Mouse (Mus musculus): ENCODE data around the gene Crmp1.
A peak's percentile ranks its signal among the peaks of the same experiment; 100 is the strongest.

Gene Crmp1

DNA sequence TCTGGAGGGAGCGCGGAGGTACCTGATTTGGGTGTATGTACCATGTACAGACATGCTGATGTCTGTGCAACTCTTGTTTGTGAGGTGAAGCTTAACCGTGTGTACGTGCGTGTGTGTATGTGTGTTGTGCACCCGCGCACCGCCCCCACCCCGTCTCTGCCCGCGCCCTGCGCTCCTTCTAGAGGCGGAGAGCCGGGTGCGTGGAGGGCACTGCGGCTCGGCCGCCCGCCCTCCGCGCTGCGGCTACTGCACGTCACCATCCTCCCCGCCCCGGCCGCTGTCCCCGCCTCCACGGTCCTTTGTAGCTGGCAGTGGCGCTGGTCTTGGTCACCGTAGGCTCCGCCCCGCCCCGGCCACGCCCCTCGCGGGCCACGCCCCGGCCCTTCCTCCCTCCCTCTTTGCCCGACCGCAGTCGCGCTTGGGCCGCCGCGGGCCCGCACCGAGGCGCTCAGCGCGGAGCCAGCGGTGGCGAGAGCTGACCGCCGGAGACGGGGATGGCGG lies at the start of gene Crmp1:
TSS of gene Crmp1 (plus strand) at position 290 of the 501 bp plus-strand sequence.
- DNase-seq (ENCODE audit: low spot score) = peak; percentile 57

DNA sequence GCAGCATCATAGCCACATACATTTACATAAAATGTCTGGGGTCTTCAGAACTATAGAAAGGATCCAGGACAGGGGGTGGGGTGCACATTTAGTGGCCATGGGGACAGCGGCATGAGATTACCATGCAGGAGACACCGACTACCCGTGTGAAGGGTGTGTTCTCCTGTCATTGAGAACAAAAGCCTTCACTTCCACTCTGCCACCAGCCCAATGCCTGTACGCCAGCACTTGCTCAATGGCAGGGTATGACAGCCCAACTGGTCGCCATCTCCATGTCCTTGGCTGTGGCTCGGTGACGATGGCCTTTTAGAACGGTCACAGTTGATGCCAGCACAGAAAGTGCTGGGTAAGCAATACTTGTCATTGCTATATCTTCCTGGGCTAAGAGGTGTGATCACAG lies 45.5 kb upstream of the Crmp1 start:
- DNase-seq (ENCODE audit: low spot score) = no peak

DNA sequence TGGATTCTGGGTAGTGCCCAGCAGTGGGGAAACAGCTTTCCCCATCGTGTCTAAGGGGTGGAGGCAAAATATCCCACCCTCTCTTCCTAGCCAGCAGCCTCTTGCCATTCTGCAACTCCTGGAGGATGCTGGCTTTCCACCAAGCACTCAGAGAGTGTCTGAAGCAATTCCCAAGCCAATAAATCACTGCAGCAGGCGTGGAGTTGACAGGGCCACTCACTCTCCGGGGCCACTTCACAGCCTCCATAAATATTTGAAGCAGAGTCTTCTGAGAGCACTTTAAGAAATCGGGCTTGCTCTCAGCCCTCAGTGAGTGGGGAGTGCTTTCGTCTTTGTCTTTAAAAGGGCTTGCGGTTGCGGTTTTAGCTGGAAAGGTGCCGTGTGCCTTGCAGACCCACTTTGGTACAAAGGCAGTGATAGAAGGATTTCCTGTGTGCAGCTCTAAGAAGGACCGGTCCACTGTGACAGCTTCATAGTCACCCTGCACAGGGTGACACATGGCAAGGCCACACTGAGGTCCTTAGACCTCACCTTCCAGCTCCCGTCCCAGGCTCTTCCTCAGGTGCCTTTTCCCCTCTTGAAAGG lies 45.0 kb upstream of the Crmp1 start:
- DNase-seq (ENCODE audit: low spot score) = no peak

DNA sequence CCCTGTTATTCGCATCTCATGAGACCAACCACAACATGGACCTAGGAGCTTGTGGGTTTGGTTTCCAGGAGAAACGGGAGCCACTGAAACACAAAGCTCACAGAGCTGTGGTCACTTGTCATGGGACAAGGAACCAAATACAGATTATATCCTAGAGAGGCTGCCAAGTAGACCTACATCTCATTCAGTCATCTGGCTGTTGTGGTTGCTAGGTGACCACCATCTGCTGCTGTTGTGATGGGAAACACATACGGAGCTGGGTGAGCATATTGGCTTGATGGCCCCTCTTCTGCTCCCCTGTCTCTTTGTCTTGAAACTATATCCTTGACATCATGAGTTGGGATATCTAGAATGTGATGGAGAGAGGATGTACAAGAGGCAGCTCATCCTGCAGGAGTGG lies 44.3 kb upstream of the Crmp1 start:
- DNase-seq (ENCODE audit: low spot score) = no peak

DNA sequence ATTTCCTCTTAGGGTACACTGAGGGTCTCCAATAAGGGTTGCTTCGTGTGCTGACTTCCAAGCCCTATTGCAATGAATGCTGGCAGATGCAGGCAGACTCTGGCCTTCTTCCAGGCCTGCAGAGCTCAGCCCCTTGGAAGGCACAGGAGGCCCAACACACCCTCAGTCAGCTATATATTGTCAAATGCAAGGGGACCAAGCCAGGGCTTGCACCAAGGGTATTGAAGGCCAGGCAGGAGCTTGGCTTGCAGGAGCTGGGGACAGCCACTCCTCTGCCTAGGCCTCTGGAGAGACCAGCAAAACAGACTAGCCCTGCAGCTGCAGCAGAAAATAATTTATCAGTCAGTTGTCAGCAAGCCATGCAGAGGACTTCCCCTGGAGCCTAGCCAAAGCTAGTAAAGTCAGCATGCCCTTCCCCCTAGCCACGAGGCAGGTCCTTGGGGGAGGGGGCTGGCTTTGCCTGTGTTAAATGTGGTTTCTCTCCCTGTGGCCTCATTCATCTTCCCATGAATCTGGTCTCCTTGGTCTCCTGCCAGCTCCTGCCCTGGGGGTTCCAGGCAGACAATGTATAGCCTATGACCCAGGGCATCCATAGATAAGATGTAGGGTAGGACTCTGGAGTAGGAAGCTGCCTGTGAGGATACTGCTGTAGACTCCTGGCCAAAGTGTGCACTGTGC lies 43.6 kb upstream of the Crmp1 start:
- DNase-seq (ENCODE audit: low spot score) = no peak

DNA sequence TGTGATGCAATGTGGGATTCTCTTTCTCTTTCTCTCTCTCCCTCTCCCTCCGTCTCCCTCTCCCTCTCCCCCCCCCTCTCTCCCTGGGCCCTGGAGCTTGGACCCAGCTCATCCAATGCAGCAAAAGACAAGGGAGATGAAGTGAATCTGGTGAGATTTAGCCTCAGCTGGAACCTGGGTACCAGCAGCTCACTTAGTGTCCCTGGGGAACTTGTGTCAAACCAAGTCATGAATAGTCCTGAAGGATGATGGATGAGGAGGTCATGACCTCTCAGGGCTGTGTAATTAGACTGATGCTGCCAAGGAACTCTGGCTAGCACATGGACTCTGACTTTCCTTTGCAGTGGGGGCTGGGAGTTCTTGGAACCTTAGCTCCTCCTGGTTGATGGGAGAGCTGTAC lies 39.5 kb upstream of the Crmp1 start:
- DNase-seq (ENCODE audit: low spot score) = no peak

DNA sequence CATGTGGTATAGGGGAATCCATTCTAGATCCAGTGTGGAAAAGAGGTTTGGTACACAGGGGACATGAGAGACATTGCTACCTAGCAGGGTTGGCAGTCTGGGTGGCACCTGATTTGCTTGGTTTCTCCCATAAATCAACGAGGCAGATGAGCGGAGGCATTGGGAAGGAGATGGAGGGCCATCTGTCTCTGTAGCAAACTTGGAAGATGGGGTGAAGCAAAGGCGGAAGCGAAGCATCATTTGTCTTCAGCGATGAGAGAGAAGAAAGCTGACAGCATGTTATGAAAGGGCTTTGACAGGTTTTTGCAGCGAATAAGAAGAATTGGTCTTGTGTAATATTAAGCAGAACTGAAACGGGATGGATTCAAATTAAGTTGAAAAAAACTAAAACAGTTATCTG lies 36.9 kb upstream of the Crmp1 start:
- no peak for DNase-seq (ENCODE audit: low spot score)

DNA sequence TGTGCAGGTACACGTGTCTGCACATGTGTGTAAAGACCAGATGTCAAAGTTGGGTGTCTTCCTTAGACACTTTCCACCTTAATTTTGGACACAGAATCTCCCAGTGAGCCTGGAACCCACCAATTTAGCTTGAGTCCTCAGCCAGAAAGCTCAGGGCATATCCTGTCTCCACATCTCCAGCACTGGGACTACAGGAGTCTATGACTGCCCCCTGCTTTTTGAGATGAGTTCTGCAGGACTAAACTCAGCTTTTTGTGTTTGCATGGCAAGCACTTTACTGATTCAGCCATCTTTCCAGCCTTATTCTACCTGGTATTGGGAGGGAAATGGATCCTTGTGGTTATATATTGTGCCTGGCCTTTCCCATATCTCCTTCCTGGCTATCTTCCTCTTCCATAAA lies 36.3 kb upstream of the Crmp1 start:
- DNase-seq (ENCODE audit: low spot score) = no peak

DNA sequence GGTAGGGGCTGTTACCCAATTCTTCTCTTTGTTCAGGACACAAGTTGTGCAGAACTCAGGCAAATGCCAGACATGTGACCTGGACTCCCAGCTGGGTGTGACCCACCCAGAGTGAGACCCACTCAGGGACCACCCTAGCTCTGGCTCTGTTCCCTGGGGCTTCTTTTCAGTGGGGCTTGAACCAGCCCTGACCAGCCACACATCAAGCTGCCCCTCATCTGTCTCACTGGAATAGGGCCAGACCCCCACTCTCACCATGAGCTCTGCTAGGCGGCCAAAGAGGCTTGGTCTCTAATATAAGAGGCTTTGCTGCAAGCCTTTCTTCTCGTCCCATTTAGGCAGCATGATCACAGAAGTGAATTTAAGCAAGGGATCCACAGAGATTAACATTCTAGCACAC lies 35.4 kb upstream of the Crmp1 start:
- no peak for DNase-seq (ENCODE audit: low spot score)

DNA sequence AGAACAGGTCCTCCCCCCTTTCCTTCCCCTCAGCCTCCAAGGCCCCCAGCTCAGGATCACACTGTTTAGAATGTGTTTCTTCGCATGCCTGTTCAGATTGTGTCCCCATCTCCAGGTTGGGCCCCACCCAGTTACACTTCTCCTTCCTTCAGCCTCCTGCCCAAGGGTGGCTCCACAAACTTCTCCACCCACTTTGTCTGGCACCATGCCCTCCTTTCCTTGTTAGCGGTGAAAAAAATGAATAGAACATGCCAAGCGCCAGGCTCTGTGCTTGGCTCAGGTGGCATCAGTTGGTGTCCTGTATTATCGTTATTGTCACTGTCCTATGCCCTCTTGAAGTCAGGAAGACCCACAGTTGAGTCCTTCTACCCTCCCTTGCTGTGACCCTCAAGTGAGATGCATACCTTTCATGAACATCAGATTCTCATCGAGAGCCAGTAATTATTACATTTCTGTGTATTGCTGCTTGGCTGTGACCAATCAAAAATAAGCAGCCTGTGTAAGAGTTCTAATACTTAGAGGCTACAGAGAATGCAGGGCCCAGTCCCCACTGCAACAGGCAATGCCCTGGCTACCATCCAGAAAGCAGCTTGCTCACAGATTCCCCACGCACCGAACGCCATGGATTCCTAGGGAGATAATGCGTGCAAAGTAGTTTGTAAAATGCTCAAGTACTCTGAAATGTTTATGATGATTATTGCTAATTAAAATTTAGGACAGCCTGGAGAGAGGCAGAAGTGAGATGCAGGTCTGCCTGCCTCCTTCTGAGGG lies 28.6 kb upstream of the Crmp1 start:
- DNase-seq (ENCODE audit: low spot score) = no peak

DNA sequence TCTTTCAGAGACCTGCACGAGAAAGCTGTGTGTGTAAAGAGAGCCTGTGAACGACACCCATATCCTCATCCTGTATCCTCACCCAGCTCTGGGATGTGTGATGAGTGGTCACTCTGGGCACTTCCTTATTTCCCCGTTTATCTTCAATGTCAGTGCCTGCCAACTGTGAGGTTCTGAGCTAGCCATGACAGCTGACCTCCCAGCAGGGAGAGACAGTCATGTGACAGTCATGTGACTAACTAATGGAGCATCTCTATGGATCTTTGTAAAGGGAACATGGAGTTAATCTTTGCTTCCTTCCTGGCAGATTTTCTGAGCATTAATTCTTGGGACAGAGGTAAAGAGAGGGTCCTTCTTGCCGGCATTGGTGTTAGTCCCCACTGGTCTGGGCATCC lies 28.0 kb upstream of the Crmp1 start:
- no peak for DNase-seq (ENCODE audit: low spot score)

DNA sequence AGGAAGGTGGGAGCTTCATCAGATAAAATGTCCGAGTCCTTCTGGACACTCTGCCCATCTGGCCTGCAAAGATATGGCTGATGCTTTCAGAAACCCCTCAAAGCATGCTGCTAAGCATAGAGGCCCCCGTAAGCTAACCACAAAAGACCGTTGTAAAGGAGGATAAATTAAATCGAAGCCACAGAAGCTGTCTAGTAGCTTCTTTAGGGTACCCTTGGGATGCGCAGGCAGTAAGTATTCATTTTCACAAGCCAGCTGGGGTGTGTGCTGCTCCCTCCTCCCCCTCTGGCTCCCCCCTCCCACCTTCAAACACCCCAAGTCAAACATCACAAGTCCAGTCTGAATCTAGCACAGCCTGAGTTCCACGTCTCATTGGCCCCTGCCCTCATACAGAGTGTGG lies 27.1 kb upstream of the Crmp1 start:
- no peak for DNase-seq (ENCODE audit: low spot score)

DNA sequence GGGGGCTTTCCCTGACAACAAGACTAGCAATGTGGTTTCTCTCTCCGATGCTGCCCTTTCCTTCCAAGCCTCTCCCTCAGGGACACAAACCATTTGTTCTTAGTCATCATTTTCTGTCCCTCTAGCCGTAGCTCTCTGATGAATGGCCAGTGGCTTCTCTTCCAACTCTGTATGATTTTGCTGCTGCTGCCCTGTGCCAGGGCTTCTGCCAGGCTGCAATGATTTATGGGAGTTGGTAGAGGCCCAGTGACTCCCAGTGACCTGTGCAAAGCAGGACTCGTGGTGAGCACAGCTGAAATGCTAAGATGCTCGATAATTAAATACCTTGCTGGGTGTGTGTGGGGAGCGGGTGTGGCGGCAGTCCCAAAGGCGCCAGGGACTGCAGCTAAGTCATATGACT lies 26.5 kb upstream of the Crmp1 start:
- DNase-seq (ENCODE audit: low spot score) = no peak

DNA sequence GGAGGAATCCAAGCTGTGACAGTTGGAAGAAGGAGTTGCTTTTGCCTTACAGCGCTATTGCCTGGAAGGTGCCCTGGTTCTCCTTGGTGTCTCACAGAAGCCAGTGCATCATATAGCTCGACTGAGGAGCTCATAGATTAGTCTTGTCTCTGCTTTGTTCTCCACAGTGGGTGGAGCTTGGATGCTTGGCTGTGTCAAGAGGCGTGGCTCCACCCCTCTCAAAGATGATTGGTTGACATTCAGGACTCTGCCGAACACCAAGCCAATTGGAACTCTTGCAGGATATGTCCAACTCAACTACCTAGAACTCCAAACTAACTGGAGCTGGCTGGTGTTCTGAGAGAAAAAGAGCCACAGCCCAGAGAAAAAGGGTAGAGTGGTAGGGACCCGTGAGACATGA lies 22.1 kb upstream of the Crmp1 start:
- no peak for DNase-seq (ENCODE audit: low spot score)

DNA sequence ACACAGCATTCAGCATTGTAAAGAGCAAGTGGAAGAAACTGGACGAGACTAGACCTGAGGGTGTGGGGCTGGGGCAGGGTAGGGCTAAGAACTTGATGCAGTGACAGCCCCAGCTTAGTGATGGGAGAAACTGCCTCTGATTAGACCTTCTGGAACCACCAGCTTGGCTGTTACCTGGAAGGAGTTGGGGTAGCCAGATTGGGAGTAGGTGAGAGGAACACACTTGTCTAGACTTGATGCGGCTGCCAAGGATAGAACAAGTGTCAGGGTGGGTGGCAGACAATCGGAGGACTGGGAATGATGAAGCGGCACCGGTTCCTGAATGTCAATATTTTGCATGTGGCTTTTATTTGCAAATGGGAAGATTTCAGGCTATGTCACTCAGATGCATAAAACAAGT lies 21.2 kb upstream of the Crmp1 start:
- no peak for DNase-seq (ENCODE audit: low spot score)

DNA sequence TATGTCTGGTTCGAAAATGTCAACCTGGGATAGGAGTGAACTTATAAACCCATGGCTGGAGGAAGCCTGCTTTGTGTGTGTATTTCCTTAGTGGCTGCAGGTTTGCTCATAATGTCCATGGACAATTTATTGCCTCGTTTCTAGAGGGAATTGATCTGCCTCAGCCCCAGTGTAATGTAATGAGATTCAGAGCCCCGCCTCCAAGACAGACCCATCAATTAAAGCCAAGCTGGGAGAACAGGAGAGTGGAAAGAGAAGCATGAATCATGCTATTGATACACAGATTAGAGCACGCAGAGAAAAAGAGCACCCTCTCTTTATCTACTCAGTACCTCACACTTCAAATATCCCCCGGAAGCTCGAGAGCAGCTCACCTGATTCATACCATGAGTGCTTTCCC lies 20.2 kb upstream of the Crmp1 start:
- no peak for DNase-seq (ENCODE audit: low spot score)

DNA sequence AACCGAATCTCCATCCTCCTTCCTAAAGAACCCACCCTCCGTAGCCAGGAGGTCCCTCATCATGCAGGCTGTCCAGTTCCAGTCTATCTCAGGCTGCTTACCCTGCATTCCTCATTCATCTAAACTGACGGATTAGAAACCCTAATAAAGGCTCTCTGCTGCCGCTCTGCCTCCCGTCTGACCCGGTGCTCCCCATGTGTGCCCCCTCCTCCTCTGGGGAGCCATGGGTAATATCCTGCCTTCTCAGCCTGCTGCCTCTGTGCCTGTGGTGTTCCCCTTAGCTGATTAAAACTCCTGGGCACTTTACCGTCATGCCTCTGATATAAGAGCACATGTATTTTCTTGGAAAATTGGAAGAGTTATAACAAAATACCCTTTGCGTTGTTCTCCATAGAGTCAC lies 19.4 kb upstream of the Crmp1 start:
- no peak for DNase-seq (ENCODE audit: low spot score)

DNA sequence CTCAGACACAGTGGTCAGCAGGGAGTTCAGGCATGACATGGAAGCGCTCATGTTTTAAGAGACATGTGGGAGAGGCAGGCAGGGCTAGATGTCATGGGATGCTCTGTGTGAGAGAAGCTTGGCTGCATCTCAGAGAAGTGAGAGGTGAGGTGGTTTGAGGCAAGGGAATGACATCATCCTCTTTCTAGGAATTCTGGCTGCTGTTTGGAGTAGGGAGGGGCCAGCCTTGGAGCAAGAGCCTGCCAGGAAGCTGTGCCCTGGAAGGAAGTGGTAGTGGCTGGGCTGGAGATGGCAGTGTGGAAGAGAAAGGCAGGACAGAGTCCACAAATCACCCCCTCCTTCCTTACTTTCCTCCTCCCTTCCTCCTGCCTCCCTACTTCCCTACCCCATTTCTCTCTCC lies 16.0 kb upstream of the Crmp1 start:
- no peak for DNase-seq (ENCODE audit: low spot score)

DNA sequence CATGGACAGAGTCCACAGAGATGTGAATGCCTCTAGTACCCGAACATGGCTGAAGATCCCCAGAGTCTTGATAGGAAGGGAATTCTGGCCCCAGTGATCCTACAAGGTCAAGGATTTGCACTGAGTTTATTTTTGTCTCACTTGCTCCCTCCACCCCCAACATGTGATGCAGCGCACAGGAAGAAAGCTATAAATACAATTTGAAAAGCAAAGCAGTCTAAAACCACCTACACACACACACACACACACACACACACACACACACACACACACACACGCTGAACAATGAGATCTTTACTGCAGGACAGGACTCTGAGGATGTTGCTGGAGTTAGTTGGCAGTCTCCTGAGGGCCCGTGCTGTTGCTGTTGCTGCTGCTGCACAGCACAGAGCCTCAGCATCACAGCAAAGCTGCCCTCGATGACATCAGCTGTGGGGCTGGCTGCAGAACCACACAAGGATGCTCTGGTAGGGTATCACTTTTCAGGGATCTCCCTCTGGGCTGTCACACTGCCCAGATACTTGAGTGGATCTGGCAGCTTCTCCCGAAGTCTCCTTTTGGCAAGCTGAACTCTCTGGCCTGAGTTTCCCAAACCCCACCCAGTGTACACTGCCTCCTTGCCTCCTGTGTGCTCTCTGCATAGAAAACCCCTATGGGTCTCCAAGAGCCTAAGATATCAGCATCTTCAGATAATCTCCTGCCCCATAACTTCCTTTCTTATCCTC lies 13.6 kb upstream of the Crmp1 start:
- no peak for DNase-seq (ENCODE audit: low spot score)

DNA sequence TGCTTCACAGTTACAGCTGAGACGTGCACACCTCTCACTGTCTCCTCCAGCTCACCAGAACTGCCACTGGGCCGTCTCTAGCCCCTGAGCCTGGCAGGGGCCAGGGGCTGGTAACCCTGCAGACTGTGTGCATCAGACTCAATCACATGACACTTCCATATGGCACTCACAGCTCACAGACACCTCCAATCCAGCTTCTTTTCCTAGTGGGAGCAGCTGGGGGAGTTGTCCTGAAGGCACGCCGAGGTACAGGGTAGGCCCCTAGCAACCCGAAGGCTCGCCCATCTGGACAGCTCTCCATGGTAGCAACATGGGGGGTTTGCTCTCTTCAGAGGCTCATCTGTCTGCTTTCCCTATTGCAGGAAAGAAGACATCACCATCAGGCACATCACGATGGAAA lies 12.8 kb upstream of the Crmp1 start:
- DNase-seq (ENCODE audit: low spot score) = no peak

DNA sequence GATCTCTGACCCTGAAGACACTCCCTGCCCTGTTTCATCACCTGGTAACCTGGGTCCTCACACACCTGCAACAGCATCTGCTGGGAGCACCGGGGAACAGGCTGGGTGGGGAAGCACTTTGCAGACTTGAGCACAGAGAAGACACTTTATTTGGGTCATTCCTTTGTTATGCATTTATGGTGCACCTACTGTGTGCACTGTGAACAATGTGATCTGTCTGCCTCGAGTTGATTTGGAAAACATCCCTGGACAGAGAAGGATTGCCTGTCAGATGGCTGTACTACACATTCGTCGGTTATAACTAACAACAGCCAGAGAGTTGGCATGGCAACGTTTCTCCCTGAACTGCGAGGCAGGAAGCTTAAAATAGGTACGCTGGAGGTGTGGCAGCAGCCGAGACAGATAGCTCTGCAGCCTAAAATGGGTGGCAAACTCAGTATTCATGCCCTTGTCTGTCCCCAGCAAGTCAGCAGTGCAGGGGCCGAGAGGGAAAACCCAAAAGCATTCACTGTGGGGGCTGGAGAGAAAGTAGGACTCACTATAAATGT lies 8.7 kb upstream of the Crmp1 start:
- no peak for DNase-seq (ENCODE audit: low spot score)

DNA sequence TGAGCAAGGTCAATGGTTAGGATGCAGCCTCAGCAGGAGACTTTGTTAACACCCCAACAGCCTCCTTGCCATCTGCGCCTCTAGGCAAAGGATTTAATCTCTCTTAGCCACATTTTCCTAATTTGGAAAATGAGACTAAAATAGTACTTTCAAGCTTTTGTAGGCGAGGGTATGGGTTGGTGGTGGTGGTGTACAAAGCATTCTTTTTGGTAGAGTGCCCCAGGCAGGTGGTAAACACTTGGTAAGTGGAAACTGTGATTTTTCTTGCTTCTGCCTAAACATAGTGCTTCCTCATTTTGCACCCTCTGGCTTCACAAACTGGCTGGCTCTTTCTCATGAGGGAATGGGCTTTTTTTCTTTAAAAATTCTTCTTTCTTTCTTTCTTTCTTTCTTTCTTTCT lies 3.1 kb upstream of the Crmp1 start:
- DNase-seq (ENCODE audit: low spot score) = no peak
